Mouse (Mus musculus) liver, embryonic 13.5 days (tissue): ENCODE data around the gene Hivep3. TPM values are rescaled to one million over a fixed set of nuclear protein-coding genes. Genes with fewer than 3 reads are reported as not detected.
A peak's percentile ranks its signal among the peaks of the same experiment; 100 is the strongest.

ENCODE experiments used
- ATAC-seq: fragments of 200-750 bp; cut with Nextera tagmentation; 2 replicates; pipeline ENCODE4 v1.8.0; 2017; ENCODE audit warnings: low read depth, mild to moderate bottlenecking, moderate number of reproducible peaks, moderate library complexity
- DNase-seq: peaks from one replicate; pipeline ENCODE4 v3.0.0; 2022
- H3K27ac ChIP-seq: fragments of 300-500 bp; sonication (generic); 2 replicates; pipeline ENCODE4 v1.5.1; 2015; ENCODE audit warnings: moderate library complexity, mild to moderate bottlenecking, inconsistent platforms
- H3K27me3 ChIP-seq: fragments of 300-500 bp; sonication (generic); 2 replicates; pipeline ENCODE4 v1.6.1; 2015; ENCODE audit warnings: mild to moderate bottlenecking, inconsistent platforms
- H3K36me3 ChIP-seq: fragments of 300-500 bp; sonication (generic); 2 replicates; pipeline ENCODE4 v1.6.1; 2015; ENCODE audit warnings: mild to moderate bottlenecking, inconsistent platforms
- H3K4me1 ChIP-seq: fragments of 300-500 bp; sonication (generic); replicated peaks from 2 replicates; pipeline ENCODE4 v1.6.1; 2015; ENCODE audit warnings: inconsistent platforms
- H3K4me2 ChIP-seq: fragments of 300-500 bp; sonication (generic); 2 replicates; pipeline ENCODE4 v1.6.1; 2015; ENCODE audit warnings: inconsistent platforms, mild to moderate bottlenecking, moderate library complexity
- H3K4me3 ChIP-seq: fragments of 300-500 bp; sonication (generic); replicated peaks from 2 replicates; pipeline ENCODE4 v1.5.1; 2015; ENCODE audit warnings: mild to moderate bottlenecking, inconsistent platforms
- H3K9ac ChIP-seq: fragments of 300-500 bp; sonication (generic); 2 replicates; pipeline ENCODE4 v1.6.1; 2015; ENCODE audit warnings: mild to moderate bottlenecking, inconsistent platforms
- H3K9me3 ChIP-seq: fragments of 300-500 bp; sonication (generic); replicated peaks from 2 replicates; pipeline ENCODE4 v1.6.1; 2016; ENCODE audit warnings: inconsistent platforms
- WGBS: fragments of 180-500 bp; shearing (Covaris S2); methylation state at CpG from one replicate; pipeline ENCODE4 v1.1.7; 2015; ENCODE audit not compliant: insufficient replicate concordance; 5-methylcytosine and 5-hydroxymethylcytosine counted together
- polyA plus RNA-seq: library from polyadenylated mRNA; unstranded; fragments of >200 nt; fragmentation: Nextera tagmentation; extraction: Ambion mirVana; gene quantifications from 2 replicates; pipeline ENCODE4 v1.2.1, GENCODE M21; 2015

Gene Hivep3
- polyA plus RNA-seq, 1 experiment from 2014 or later, result 2.1 TPM

- H3K9me3 ChIP-seq, result no peaks in the 10 kb centered on the region
- no peaks in the 10 kb centered on the region for H3K27me3 ChIP-seq
- 64% methylated on average over 4 of the region's 4 CpGs for WGBS
- no peaks in the 10 kb centered on the region for H3K36me3 ChIP-seq
- DNase-seq (no peak), ATAC-seq (no peak)
- no peak overlapping the region for H3K4me2 ChIP-seq
- no peak overlapping the region for H3K9ac ChIP-seq
- H3K4me3 ChIP-seq, result no peak overlapping the region
- no peak overlapping the region for H3K27ac ChIP-seq
- no peaks in the 10 kb centered on the region for H3K4me1 ChIP-seq
Measured at GRCm38 (mm10) chr4:120128033-120128432, 394.4 kb downstream of the Hivep3 start.

- H3K27me3 ChIP-seq, result no peaks in the 10 kb centered on the region
- H3K27ac ChIP-seq, result no peak overlapping the region
- ATAC-seq (no peak), DNase-seq (no peak)
- H3K9ac ChIP-seq, result no peak overlapping the region
- no peaks in the 10 kb centered on the region for H3K4me1 ChIP-seq
- H3K36me3 ChIP-seq, result no peaks in the 10 kb centered on the region
- H3K4me3 ChIP-seq, result no peak overlapping the region
- H3K4me2 ChIP-seq, result no peak overlapping the region
- WGBS, result 34% methylated on average over 4 of the region's 4 CpGs
- no peaks in the 10 kb centered on the region for H3K9me3 ChIP-seq
Measured at GRCm38 (mm10) chr4:120129233-120129885, 395.8 kb downstream of the Hivep3 start.

- no peak overlapping the region for H3K9ac ChIP-seq
- H3K9me3 ChIP-seq, result no peaks in the 10 kb centered on the region
- DNase-seq, result no peak
- no peak overlapping the region for H3K4me3 ChIP-seq
- H3K36me3 ChIP-seq, result no peaks in the 10 kb centered on the region
- H3K4me1 ChIP-seq, result no peaks in the 10 kb centered on the region
- ATAC-seq, result no peak
- H3K4me2 ChIP-seq, result no peak overlapping the region
- H3K27ac ChIP-seq, result no peak overlapping the region
- 68% methylated on average over 4 of the region's 4 CpGs for WGBS
- no peaks in the 10 kb centered on the region for H3K27me3 ChIP-seq
Measured at GRCm38 (mm10) chr4:120130926-120131325, 397.3 kb downstream of the Hivep3 start.

- no peak overlapping the region for H3K9ac ChIP-seq
- no peaks in the 10 kb centered on the region for H3K36me3 ChIP-seq
- no peaks in the 10 kb centered on the region for H3K9me3 ChIP-seq
- no peaks in the 10 kb centered on the region for H3K4me1 ChIP-seq
- DNase-seq, result no peak
- no peak for ATAC-seq
- no peaks in the 10 kb centered on the region for H3K27me3 ChIP-seq
- no peak overlapping the region for H3K4me3 ChIP-seq
- no peak overlapping the region for H3K27ac ChIP-seq
- WGBS, result 68% methylated on average over 24 of the region's 24 CpGs
- no peak overlapping the region for H3K4me2 ChIP-seq
Measured at GRCm38 (mm10) chr4:120131441-120132220, 398.0 kb downstream of the Hivep3 start.

- H3K9ac ChIP-seq, result no peak overlapping the region
- no peaks in the 10 kb centered on the region for H3K9me3 ChIP-seq
- no peak overlapping the region for H3K27ac ChIP-seq
- WGBS, result 71% methylated on average over 6 of the region's 6 CpGs
- H3K4me3 ChIP-seq, result no peak overlapping the region
- H3K4me2 ChIP-seq, result no peak overlapping the region
- no peaks in the 10 kb centered on the region for H3K4me1 ChIP-seq
- ATAC-seq (no peak), DNase-seq (no peak)
- H3K27me3 ChIP-seq, result no peaks in the 10 kb centered on the region
- H3K36me3 ChIP-seq, result no peaks in the 10 kb centered on the region
Measured at GRCm38 (mm10) chr4:120134223-120134622, 400.6 kb downstream of the Hivep3 start.

GRCm38 (mm10) chr4:120141810-120142209 lies 408.2 kb downstream of the Hivep3 start:
- H3K9ac ChIP-seq, result no peak overlapping the region
- DNase-seq, result no peak
- H3K9me3 ChIP-seq, result no peaks in the 10 kb centered on the region
- no peaks in the 10 kb centered on the region for H3K36me3 ChIP-seq
- no peak overlapping the region for H3K27ac ChIP-seq
- ATAC-seq, result no peak
- no peak overlapping the region for H3K4me2 ChIP-seq
- H3K4me3 ChIP-seq, result no peak overlapping the region
- H3K27me3 ChIP-seq, result no peaks in the 10 kb centered on the region
- WGBS, result 45% methylated on average over 1 of the region's 1 CpGs
- no peaks in the 10 kb centered on the region for H3K4me1 ChIP-seq

GRCm38 (mm10) chr4:120142905-120143304 lies 409.3 kb downstream of the Hivep3 start:
- DNase-seq (no peak), ATAC-seq (no peak; the same call in 1 of the 2 replicates)
- no peak overlapping the region for H3K4me2 ChIP-seq
- peaks cover 5% of the 10 kb centered on the region; the same call in 1 of the 2 replicates for H3K27me3 ChIP-seq
- WGBS, result 61% methylated on average over 9 of the region's 9 CpGs
- no peak overlapping the region for H3K4me3 ChIP-seq
- H3K36me3 ChIP-seq, result no peaks in the 10 kb centered on the region
- no peaks in the 10 kb centered on the region for H3K9me3 ChIP-seq
- no peaks in the 10 kb centered on the region for H3K4me1 ChIP-seq
- H3K9ac ChIP-seq, result no peak overlapping the region
- no peak overlapping the region for H3K27ac ChIP-seq

- ATAC-seq, result no peak
- 64% methylated on average over 5 of the region's 5 CpGs for WGBS
- no peak overlapping the region for H3K27ac ChIP-seq
- no peak for DNase-seq
- no peak overlapping the region for H3K4me2 ChIP-seq
- H3K27me3 ChIP-seq, result peaks cover 20% of the 10 kb centered on the region
- no peaks in the 10 kb centered on the region for H3K36me3 ChIP-seq
- no peaks in the 10 kb centered on the region for H3K9me3 ChIP-seq
- peaks cover 4% of the 10 kb centered on the region for H3K4me1 ChIP-seq
- H3K4me3 ChIP-seq, result no peak overlapping the region
- H3K9ac ChIP-seq, result no peak overlapping the region
Measured at GRCm38 (mm10) chr4:120144343-120144742, 410.8 kb downstream of the Hivep3 start.

- H3K27me3 ChIP-seq, result peaks cover 31% of the 10 kb centered on the region
- WGBS, result 53% methylated on average over 8 of the region's 8 CpGs
Measured at GRCm38 (mm10) chr4:120145931-120146330, 412.3 kb downstream of the Hivep3 start.

GRCm38 (mm10) chr4:120148291-120149141 lies 414.9 kb downstream of the Hivep3 start:
- Histone ChIP-seq H3K36me3 (no peaks in the 10 kb centered on the region), H3K9me3 (no peaks in the 10 kb centered on the region), H3K9ac (no peak overlapping the region), H3K27ac (no peak overlapping the region), H3K4me2 (peak overlapping the region; percentile 46), H3K4me3 (no peak overlapping the region), H3K27me3 (peaks cover 31% of the 10 kb centered on the region), H3K4me1 (peaks cover 4% of the 10 kb centered on the region)
- ATAC-seq, result no peak
- 4% methylated on average over 45 of the region's 45 CpGs for WGBS
- no peak for DNase-seq

More at GRCm38 (mm10) chr4:120145931-120146330, 412.3 kb downstream of the Hivep3 start:
- H3K4me3 ChIP-seq, result no peak overlapping the region
- no peaks in the 10 kb centered on the region for H3K36me3 ChIP-seq
- no peak overlapping the region for H3K9ac ChIP-seq
- H3K4me2 ChIP-seq, result no peak overlapping the region
- no peak for ATAC-seq
- no peaks in the 10 kb centered on the region for H3K9me3 ChIP-seq
- peaks cover 4% of the 10 kb centered on the region for H3K4me1 ChIP-seq
- H3K27ac ChIP-seq, result no peak overlapping the region
- no peak for DNase-seq

- Histone ChIP-seq H3K27me3 (peaks cover 31% of the 10 kb centered on the region), H3K4me1 (peaks cover 4% of the 10 kb centered on the region), H3K9me3 (no peaks in the 10 kb centered on the region), H3K36me3 (no peaks in the 10 kb centered on the region), H3K4me3 (no peak overlapping the region), H3K4me2 (peak overlapping the region; percentile 46), H3K9ac (no peak overlapping the region), H3K27ac (no peak overlapping the region)
- DNase-seq, result no peak
- no peak for ATAC-seq
- 25% methylated on average over 3 of the region's 3 CpGs for WGBS
Measured at GRCm38 (mm10) chr4:120149142-120149524, 415.5 kb downstream of the Hivep3 start.
